Mouse (Mus musculus) small intestine, adult 10 weeks (tissue): ENCODE data around the gene Olfr748. TPM values are rescaled to one million over a fixed set of nuclear protein-coding genes. Genes with fewer than 3 reads are reported as not detected.

Experiments used
- polyA plus RNA-seq: library from polyadenylated mRNA; stranded (reverse); fragments of 350-450 nt; fragmentation: Illumina TruSeq; extraction: RNeasy Lipid Tissue Mini Kit (QIAGEN cat#74804); gene quantifications from one replicate; pipeline ENCODE4 v1.2.3, GENCODE M21; 2014; ENCODE audit warnings: low replicate concordance

The Olfr748 gene
- not detected for polyA plus RNA-seq

GRCm38 (mm10) chr14:50707073-50707472 lies at the start of gene Olfr748:
TSS of gene Olfr748 (plus strand) at chr14:50707373.

GRCm38 (mm10) chr14:50693106-50693505 lies 14.1 kb upstream of the Olfr748 start, which contains the start of gene Olfr747:
TSS of gene Olfr747 (minus strand) at chr14:50693206.

GRCm38 (mm10) chr14:50744994-50745393 lies 37.8 kb downstream of the Olfr748 start, which contains the start of gene Olfr749:
TSS of gene Olfr749 (minus strand) at chr14:50745094.

Other genes starting within 250 kb of the Olfr748 start
- not detected for gene Olfr741, start 234.6 kb upstream of the Olfr748 start, polyA plus RNA-seq
- gene Olfr742, start 203.8 kb upstream of the Olfr748 start, polyA plus RNA-seq, result not detected
- not detected for gene Olfr743, start 185.5 kb upstream of the Olfr748 start, polyA plus RNA-seq
- gene Olfr744, start 92.5 kb upstream of the Olfr748 start, polyA plus RNA-seq, result not detected
- gene Olfr745, start 68.0 kb upstream of the Olfr748 start, polyA plus RNA-seq, result not detected
- not detected for gene Olfr746, start 60.3 kb upstream of the Olfr748 start, polyA plus RNA-seq
- not detected for gene Olfr747, start 14.2 kb upstream of the Olfr748 start, polyA plus RNA-seq
- not detected for gene Olfr749, start 37.7 kb downstream of the Olfr748 start, polyA plus RNA-seq
- gene Ttc5, start 78.1 kb downstream of the Olfr748 start, polyA plus RNA-seq, result 15.0 TPM
- gene Ccnb1ip1, start 100.4 kb downstream of the Olfr748 start, polyA plus RNA-seq, result not detected
- gene Parp2, start 100.5 kb downstream of the Olfr748 start, polyA plus RNA-seq, result 40.6 TPM
- gene Tep1, start 163.2 kb downstream of the Olfr748 start, polyA plus RNA-seq, result 55.9 TPM
- 5.5 TPM for gene Klhl33, start 190.1 kb downstream of the Olfr748 start, polyA plus RNA-seq
- gene Osgep, start 217.5 kb downstream of the Olfr748 start, polyA plus RNA-seq, result 6.3 TPM
- gene Apex1, start 217.6 kb downstream of the Olfr748 start, polyA plus RNA-seq, result 6.1 TPM
- 9.2 TPM for gene Pip4p1, start 223.5 kb downstream of the Olfr748 start, polyA plus RNA-seq
- 250 TPM for gene Pnp, start 223.7 kb downstream of the Olfr748 start, polyA plus RNA-seq
- not detected for gene Gm49342, start 237.1 kb downstream of the Olfr748 start, polyA plus RNA-seq
- gene Pnp2, start 248.6 kb downstream of the Olfr748 start, polyA plus RNA-seq, result 51.2 TPM